Mouse (Mus musculus): ENCODE results near the gene Gipc2.
"Not testable (repeated sequence)": the region's sequence is repeated elsewhere in the genome, so short reads cannot be mapped to it uniquely, and the experiment has no call there.

GRCm38 (mm10) chr3:152139308-152139707, 26.7 kb downstream of the Gipc2 start:
- not testable (repeated sequence) for TF ChIP-seq CTCF, POLR2A (IDR thresholded peaks at IDR 0.05; ENCODE audit: extremely low read depth, insufficient read depth, low read length)
